Mouse (Mus musculus) heart, embryonic 16.5 days (tissue): ENCODE data around the gene Scel. TPM values are rescaled to one million over a fixed set of nuclear protein-coding genes. Genes with fewer than 3 reads are reported as not detected.

Experiments
- ATAC-seq: fragments of 200-750 bp; cut with Nextera tagmentation; replicated peaks from 2 replicates; pipeline ENCODE4 v1.8.0; 2017; ENCODE audit warnings: moderate number of reproducible peaks; ENCODE audit not compliant: insufficient read depth, low FRiP score; ENCODE audit errors: extremely low read depth
- H3K27ac ChIP-seq: fragments of 300-500 bp; sonication (generic); 2 replicates; pipeline ENCODE4 v1.5.1; 2014; ENCODE audit warnings: mild to moderate bottlenecking, low read length, control low read depth, moderate library complexity
- H3K27me3 ChIP-seq: fragments of 300-500 bp; sonication (generic); 2 replicates; pipeline ENCODE4 v1.6.1; 2014; ENCODE audit warnings: low read length, mixed read lengths; ENCODE audit not compliant: control insufficient read depth, insufficient read depth
- H3K36me3 ChIP-seq: fragments of 300-500 bp; sonication (generic); 2 replicates; pipeline ENCODE4 v1.6.1; 2014; ENCODE audit not compliant: control insufficient read depth, insufficient read depth
- H3K4me1 ChIP-seq: fragments of 300-500 bp; sonication (generic); 2 replicates; pipeline ENCODE4 v1.6.1; 2014; ENCODE audit warnings: low read length, mixed read lengths; ENCODE audit not compliant: control insufficient read depth, insufficient read depth
- H3K4me2 ChIP-seq: fragments of 300-500 bp; sonication (generic); 2 replicates; pipeline ENCODE4 v1.6.1; 2014; ENCODE audit warnings: low read depth, mild to moderate bottlenecking, control low read depth, low read length
- H3K4me3 ChIP-seq: fragments of 300-500 bp; sonication (generic); 2 replicates; pipeline ENCODE4 v1.5.1; 2014; ENCODE audit warnings: mild to moderate bottlenecking, control low read depth, low read length
- H3K9ac ChIP-seq: fragments of 300-500 bp; sonication (generic); 2 replicates; pipeline ENCODE4 v1.6.1; 2014; ENCODE audit warnings: low read length, control low read depth
- H3K9me3 ChIP-seq: fragments of 300-500 bp; sonication (generic); replicated peaks from 2 replicates; pipeline ENCODE4 v1.6.1; 2016; ENCODE audit warnings: low read length; ENCODE audit not compliant: control insufficient read depth
- WGBS: fragments of 180-500 bp; shearing (Covaris S2); extraction: QIAGEN DNeasy Blood & Tissue Kit; methylation state at CpG from one replicate; pipeline ENCODE4 v1.1.7; 2014; 5-methylcytosine and 5-hydroxymethylcytosine counted together
- polyA plus RNA-seq: library from polyadenylated mRNA; unstranded; fragments of >200 nt; fragmentation: Nextera tagmentation; extraction: Ambion mirVana; gene quantifications from 2 replicates; pipeline ENCODE4 v1.2.1, GENCODE M21; 2015

The Scel gene
- polyA plus RNA-seq, 1 experiment from 2014 or later: 0.32 TPM

GRCm38 (mm10) chr14:103619756-103620155, 106.6 kb downstream of the Scel start:
- ATAC-seq: no peak
- Histone ChIP-seq H3K36me3 (no peaks in the 10 kb centered on the region), H3K9me3 (no peaks in the 10 kb centered on the region), H3K9ac (no peak overlapping the region), H3K4me2 (no peak overlapping the region), H3K4me3 (no peak overlapping the region), H3K4me1 (no peaks in the 10 kb centered on the region), H3K27ac (no peak overlapping the region), H3K27me3 (no peaks in the 10 kb centered on the region)
- 81% methylated on average over 4 of the region's 4 CpGs for WGBS

GRCm38 (mm10) chr14:103621207-103621606, 108.1 kb downstream of the Scel start:
- H3K9me3 ChIP-seq: no peaks in the 10 kb centered on the region
- no peaks in the 10 kb centered on the region for H3K4me1 ChIP-seq
- H3K9ac ChIP-seq: no peak overlapping the region
- no peak overlapping the region for H3K4me2 ChIP-seq
- H3K27ac ChIP-seq: no peak overlapping the region
- no peak overlapping the region for H3K4me3 ChIP-seq
- no peaks in the 10 kb centered on the region for H3K36me3 ChIP-seq
- ATAC-seq: no peak
- no peaks in the 10 kb centered on the region for H3K27me3 ChIP-seq
- WGBS: 85% methylated on average over 2 of the region's 2 CpGs

GRCm38 (mm10) chr14:103626100-103626499, 113.0 kb downstream of the Scel start:
- no peak for ATAC-seq
- H3K9me3 ChIP-seq: no peaks in the 10 kb centered on the region

GRCm38 (mm10) chr14:103629639-103630364, 116.7 kb downstream of the Scel start:
- Histone ChIP-seq H3K9me3 (no peaks in the 10 kb centered on the region), H3K4me2 (no peak overlapping the region), H3K36me3 (no peaks in the 10 kb centered on the region), H3K27me3 (no peaks in the 10 kb centered on the region), H3K27ac (no peak overlapping the region), H3K9ac (no peak overlapping the region), H3K4me1 (no peaks in the 10 kb centered on the region), H3K4me3 (no peak overlapping the region)
- 77% methylated on average over 7 of the region's 7 CpGs for WGBS
- no peak for ATAC-seq

More at GRCm38 (mm10) chr14:103626100-103626499, 113.0 kb downstream of the Scel start:
- no peaks in the 10 kb centered on the region for H3K27me3 ChIP-seq
- no peaks in the 10 kb centered on the region for H3K36me3 ChIP-seq
- 78% methylated on average over 6 of the region's 6 CpGs for WGBS
- H3K9ac ChIP-seq: no peak overlapping the region
- H3K4me1 ChIP-seq: no peaks in the 10 kb centered on the region
- no peak overlapping the region for H3K4me2 ChIP-seq
- no peak overlapping the region for H3K27ac ChIP-seq
- no peak overlapping the region for H3K4me3 ChIP-seq

- Histone ChIP-seq H3K4me2 (no peak overlapping the region), H3K9ac (no peak overlapping the region), H3K36me3 (no peaks in the 10 kb centered on the region), H3K27me3 (no peaks in the 10 kb centered on the region), H3K9me3 (no peaks in the 10 kb centered on the region), H3K4me3 (no peak overlapping the region), H3K27ac (no peak overlapping the region), H3K4me1 (no peaks in the 10 kb centered on the region)
- no peak for ATAC-seq
- WGBS: 77% methylated on average over 8 of the region's 8 CpGs
These were observed 117.4 kb downstream of the Scel start for GRCm38 (mm10) chr14:103630545-103630944.

- Histone ChIP-seq H3K4me2 (no peak overlapping the region), H3K4me3 (no peak overlapping the region), H3K27ac (no peak overlapping the region), H3K9me3 (no peaks in the 10 kb centered on the region), H3K36me3 (no peaks in the 10 kb centered on the region), H3K4me1 (no peaks in the 10 kb centered on the region), H3K9ac (no peak overlapping the region), H3K27me3 (peaks cover 5% of the 10 kb centered on the region)
- WGBS: 64% methylated on average over 3 of the region's 3 CpGs
- no peak for ATAC-seq
These were observed 130.8 kb downstream of the Scel start for GRCm38 (mm10) chr14:103643933-103644332.

- Histone ChIP-seq H3K27ac (no peak overlapping the region), H3K9me3 (no peaks in the 10 kb centered on the region), H3K9ac (no peak overlapping the region), H3K4me3 (no peak overlapping the region), H3K27me3 (peaks cover 28% of the 10 kb centered on the region), H3K4me2 (no peak overlapping the region), H3K4me1 (peaks cover 3% of the 10 kb centered on the region; the same call in 1 of the 2 replicates), H3K36me3 (no peaks in the 10 kb centered on the region)
- WGBS: 86% methylated on average over 2 of the region's 2 CpGs
- ATAC-seq: no peak
These were observed 134.8 kb downstream of the Scel start for GRCm38 (mm10) chr14:103647981-103648380.

GRCm38 (mm10) chr14:103648623-103649255, 135.6 kb downstream of the Scel start:
- H3K9me3 ChIP-seq: no peaks in the 10 kb centered on the region
- peaks cover 3% of the 10 kb centered on the region; the same call in 1 of the 2 replicates for H3K4me1 ChIP-seq
- no peak overlapping the region for H3K4me3 ChIP-seq
- no peak for ATAC-seq
- no peak overlapping the region for H3K27ac ChIP-seq
- H3K27me3 ChIP-seq: peaks cover 28% of the 10 kb centered on the region
- no peak overlapping the region for H3K4me2 ChIP-seq
- no peak overlapping the region for H3K9ac ChIP-seq
- H3K36me3 ChIP-seq: no peaks in the 10 kb centered on the region
- 43% methylated on average over 12 of the region's 12 CpGs for WGBS

- Histone ChIP-seq H3K27ac (no peak overlapping the region), H3K4me2 (no peak overlapping the region), H3K4me1 (peaks cover 3% of the 10 kb centered on the region; the same call in 1 of the 2 replicates), H3K36me3 (no peaks in the 10 kb centered on the region), H3K9me3 (no peaks in the 10 kb centered on the region), H3K4me3 (no peak overlapping the region), H3K27me3 (peaks cover 28% of the 10 kb centered on the region), H3K9ac (no peak overlapping the region)
- WGBS: 55% methylated on average over 4 of the region's 4 CpGs
- ATAC-seq: no peak
These were observed 136.2 kb downstream of the Scel start for GRCm38 (mm10) chr14:103649302-103649701.
